Mouse (Mus musculus) hindbrain, embryonic 12.5 days (tissue): ENCODE data around the gene Cul4a. TPM values are rescaled to one million over a fixed set of nuclear protein-coding genes. Genes with fewer than 3 reads are reported as not detected.
"Not testable (repeated sequence)": the region's sequence is repeated elsewhere in the genome, so short reads cannot be mapped to it uniquely, and the experiment has no call there.

Experiments used
- ATAC-seq: fragments of 200-750 bp; cut with Nextera tagmentation; 2 replicates; pipeline ENCODE4 v1.8.0; 2017; ENCODE audit warnings: moderate TSS enrichment; ENCODE audit not compliant: low FRiP score
- H3K27ac ChIP-seq: fragments of 300-500 bp; sonication (generic); 2 replicates; pipeline ENCODE4 v1.5.1; 2016; ENCODE audit warnings: mild to moderate bottlenecking
- H3K27me3 ChIP-seq: fragments of 300-500 bp; sonication (generic); 2 replicates; pipeline ENCODE4 v1.6.1; 2016; ENCODE audit warnings: mild to moderate bottlenecking
- H3K36me3 ChIP-seq: fragments of 300-500 bp; sonication (generic); 2 replicates; pipeline ENCODE4 v1.6.1; 2016; ENCODE audit warnings: mild to moderate bottlenecking
- H3K4me1 ChIP-seq: fragments of 300-500 bp; sonication (generic); 2 replicates; pipeline ENCODE4 v1.6.1; 2016
- H3K4me2 ChIP-seq: fragments of 300-500 bp; sonication (generic); replicated peaks from 2 replicates; pipeline ENCODE4 v1.6.1; 2016; ENCODE audit warnings: mild to moderate bottlenecking
- H3K4me3 ChIP-seq: fragments of 300-500 bp; sonication (generic); 2 replicates; pipeline ENCODE4 v1.5.1; 2016; ENCODE audit warnings: mild to moderate bottlenecking
- H3K9ac ChIP-seq: fragments of 300-500 bp; sonication (generic); 2 replicates; pipeline ENCODE4 v1.6.1; 2016; ENCODE audit warnings: mild to moderate bottlenecking, moderate library complexity
- H3K9me3 ChIP-seq: fragments of 300-500 bp; sonication (generic); replicated peaks from 2 replicates; pipeline ENCODE4 v1.6.1; 2016; ENCODE audit warnings: mild to moderate bottlenecking
- WGBS: fragments of 180-500 bp; shearing (Covaris S2); methylation state at CpG from one replicate; pipeline ENCODE4 v1.1.7; 2016; 5-methylcytosine and 5-hydroxymethylcytosine counted together
- polyA plus RNA-seq: library from polyadenylated mRNA; unstranded; fragments of >200 nt; fragmentation: Nextera tagmentation; extraction: Ambion mirVana; gene quantifications from 2 replicates; pipeline ENCODE4 v1.2.1, GENCODE M21; 2016

Cul4a gene
- polyA plus RNA-seq, 1 experiment from 2014 or later: 92.1 TPM

GRCm38 (mm10) chr8:13108967-13109366 is 3.5 kb downstream of the Cul4a start:
- H3K9ac ChIP-seq: no peak overlapping the region
- H3K36me3 ChIP-seq: 0 out of 2 replicates have a peak, but pooled peaks cover 5% of the 10 kb centered on the region
- peaks cover 22% of the 10 kb centered on the region for H3K4me1 ChIP-seq
- H3K4me2 ChIP-seq: no peak overlapping the region
- 91% methylated on average over 8 of the region's 8 CpGs for WGBS
- H3K27ac ChIP-seq: no peak overlapping the region
- no peaks in the 10 kb centered on the region for H3K9me3 ChIP-seq
- no peak overlapping the region for H3K4me3 ChIP-seq
- H3K27me3 ChIP-seq: no peaks in the 10 kb centered on the region
- ATAC-seq: no peak

- ATAC-seq: no peak
- peaks cover 19% of the 10 kb centered on the region for H3K4me1 ChIP-seq
- H3K27ac ChIP-seq: no peak overlapping the region
- no peak overlapping the region for H3K4me3 ChIP-seq
- 84% methylated on average over 1 of the region's 1 CpGs for WGBS
- H3K4me2 ChIP-seq: no peak overlapping the region
- no peak overlapping the region for H3K9ac ChIP-seq
- H3K36me3 ChIP-seq: 0 out of 2 replicates have a peak, but pooled peaks cover 7% of the 10 kb centered on the region
- H3K9me3 ChIP-seq: no peaks in the 10 kb centered on the region
- H3K27me3 ChIP-seq: no peaks in the 10 kb centered on the region
These were observed 4.1 kb downstream of the Cul4a start for GRCm38 (mm10) chr8:13109416-13109960.

GRCm38 (mm10) chr8:13111917-13112316 is 6.5 kb downstream of the Cul4a start:
- 0 out of 2 replicates have a peak, but pooled peaks cover 11% of the 10 kb centered on the region for H3K36me3 ChIP-seq
- H3K4me2 ChIP-seq: no peak overlapping the region
- no peak overlapping the region for H3K9ac ChIP-seq
- no peak for ATAC-seq
- no peak overlapping the region for H3K4me3 ChIP-seq
- peaks cover 9% of the 10 kb centered on the region for H3K4me1 ChIP-seq
- no peak overlapping the region for H3K27ac ChIP-seq
- 87% methylated on average over 11 of the region's 11 CpGs for WGBS
- H3K27me3 ChIP-seq: no peaks in the 10 kb centered on the region
- H3K9me3 ChIP-seq: no peaks in the 10 kb centered on the region

GRCm38 (mm10) chr8:13113232-13113631 is 7.8 kb downstream of the Cul4a start:
- WGBS: 92% methylated on average over 4 of the region's 4 CpGs

GRCm38 (mm10) chr8:13117096-13117495 is 11.7 kb downstream of the Cul4a start:
- Histone ChIP-seq H3K27ac (no peak overlapping the region), H3K9ac (no peak overlapping the region), H3K36me3 (peaks cover 38% of the 10 kb centered on the region), H3K4me2 (no peak overlapping the region), H3K4me3 (no peak overlapping the region), H3K4me1 (no peaks in the 10 kb centered on the region), H3K9me3 (no peaks in the 10 kb centered on the region), H3K27me3 (no peaks in the 10 kb centered on the region)
- no peak for ATAC-seq
- 80% methylated on average over 2 of the region's 2 CpGs for WGBS

More at GRCm38 (mm10) chr8:13113232-13113631, 7.8 kb downstream of the Cul4a start:
- H3K27ac ChIP-seq: no peak overlapping the region
- H3K9me3 ChIP-seq: no peaks in the 10 kb centered on the region
- no peak overlapping the region for H3K4me3 ChIP-seq
- ATAC-seq: no peak
- H3K4me2 ChIP-seq: no peak overlapping the region
- H3K4me1 ChIP-seq: peaks cover 4% of the 10 kb centered on the region; the same call in 1 of the 2 replicates
- H3K27me3 ChIP-seq: no peaks in the 10 kb centered on the region
- no peak overlapping the region for H3K9ac ChIP-seq
- peaks cover 20% of the 10 kb centered on the region; the same call in 1 of the 2 replicates for H3K36me3 ChIP-seq

GRCm38 (mm10) chr8:13118516-13118915 is 13.1 kb downstream of the Cul4a start:
- H3K4me2 ChIP-seq: no peak overlapping the region
- no peak overlapping the region for H3K4me3 ChIP-seq
- WGBS: 86% methylated on average over 3 of the region's 3 CpGs
- no peak overlapping the region for H3K27ac ChIP-seq
- H3K9me3 ChIP-seq: no peaks in the 10 kb centered on the region
- peaks cover 49% of the 10 kb centered on the region for H3K36me3 ChIP-seq
- H3K4me1 ChIP-seq: no peaks in the 10 kb centered on the region
- H3K9ac ChIP-seq: no peak overlapping the region
- ATAC-seq: no peak
- H3K27me3 ChIP-seq: no peaks in the 10 kb centered on the region

- Histone ChIP-seq H3K27me3 (no peaks in the 10 kb centered on the region), H3K9ac (no peak overlapping the region), H3K9me3 (no peaks in the 10 kb centered on the region), H3K36me3 (peaks cover 57% of the 10 kb centered on the region), H3K4me2 (no peak overlapping the region), H3K27ac (no peak overlapping the region), H3K4me1 (no peaks in the 10 kb centered on the region), H3K4me3 (no peak overlapping the region)
- 81% methylated on average over 7 of the region's 7 CpGs for WGBS
- no peak for ATAC-seq
These were observed 15.7 kb downstream of the Cul4a start for GRCm38 (mm10) chr8:13120882-13121665.

- H3K27ac ChIP-seq: no peak overlapping the region
- no peak overlapping the region for H3K4me2 ChIP-seq
- no peaks in the 10 kb centered on the region for H3K27me3 ChIP-seq
- WGBS: 94% methylated on average over 7 of the region's 7 CpGs
- no peak overlapping the region for H3K4me3 ChIP-seq
- no peaks in the 10 kb centered on the region for H3K4me1 ChIP-seq
- no peaks in the 10 kb centered on the region for H3K9me3 ChIP-seq
- no peak for ATAC-seq
- peaks cover 69% of the 10 kb centered on the region for H3K36me3 ChIP-seq
- H3K9ac ChIP-seq: no peak overlapping the region
These were observed 17.5 kb downstream of the Cul4a start for GRCm38 (mm10) chr8:13122887-13123421.

- no peaks in the 10 kb centered on the region for H3K4me1 ChIP-seq
- H3K9ac ChIP-seq: no peak overlapping the region
- no peaks in the 10 kb centered on the region for H3K9me3 ChIP-seq
- H3K4me3 ChIP-seq: no peak overlapping the region
- H3K4me2 ChIP-seq: no peak overlapping the region
- H3K27ac ChIP-seq: no peak overlapping the region
- H3K27me3 ChIP-seq: no peaks in the 10 kb centered on the region
- 93% methylated on average over 8 of the region's 8 CpGs for WGBS
- H3K36me3 ChIP-seq: peaks cover 72% of the 10 kb centered on the region
- ATAC-seq: no peak
These were observed 19.5 kb downstream of the Cul4a start for GRCm38 (mm10) chr8:13124897-13125296.

GRCm38 (mm10) chr8:13132220-13132619 is 26.8 kb downstream of the Cul4a start:
- not testable (repeated sequence) for H3K27ac ChIP-seq, H3K4me3 ChIP-seq, H3K9me3 ChIP-seq, H3K27me3 ChIP-seq, H3K4me1 ChIP-seq, H3K9ac ChIP-seq, ATAC-seq, H3K4me2 ChIP-seq
- peaks cover 86% of the 10 kb centered on the region for H3K36me3 ChIP-seq
- 73% methylated on average over 9 of the region's 9 CpGs for WGBS

GRCm38 (mm10) chr8:13139641-13140182 is 34.3 kb downstream of the Cul4a start:
- Histone ChIP-seq H3K36me3 (peaks cover 98% of the 10 kb centered on the region), H3K4me2 (no peak overlapping the region), H3K9me3 (no peaks in the 10 kb centered on the region), H3K4me3 (no peak overlapping the region), H3K27me3 (no peaks in the 10 kb centered on the region), H3K27ac (no peak overlapping the region), H3K9ac (no peak overlapping the region), H3K4me1 (no peaks in the 10 kb centered on the region)
- 94% methylated on average over 6 of the region's 6 CpGs for WGBS
- no peak for ATAC-seq

GRCm38 (mm10) chr8:13141681-13142080 is 36.3 kb downstream of the Cul4a start:
- ATAC-seq: no peak
- Histone ChIP-seq H3K9ac (no peak overlapping the region), H3K4me2 (no peak overlapping the region), H3K36me3 (peaks cover 98% of the 10 kb centered on the region), H3K4me1 (no peaks in the 10 kb centered on the region), H3K27ac (no peak overlapping the region), H3K9me3 (no peaks in the 10 kb centered on the region), H3K4me3 (no peak overlapping the region), H3K27me3 (no peaks in the 10 kb centered on the region)
- 89% methylated on average over 5 of the region's 5 CpGs for WGBS
